ENCODE assay signal across 16 mouse cellular contexts in the genomic region with DNA sequence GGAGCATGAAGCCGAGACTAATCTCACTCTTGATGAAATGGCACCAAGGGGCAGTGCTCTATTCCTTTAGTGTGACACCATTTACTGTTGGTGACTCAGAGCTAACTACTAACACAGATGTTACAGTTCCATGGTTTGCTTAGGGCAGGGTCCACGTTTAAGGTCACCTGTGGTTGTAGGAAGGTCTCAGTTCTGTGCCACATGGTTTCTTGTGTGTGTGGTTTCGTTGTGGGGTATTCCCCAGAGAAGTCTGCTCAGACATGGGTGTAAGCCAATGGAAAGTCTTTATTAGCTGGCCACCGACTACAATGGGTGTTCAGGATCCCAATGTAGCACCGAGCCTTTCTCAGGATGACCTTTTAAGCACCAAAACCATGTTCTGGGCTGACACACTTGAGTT.
"Had no signal": no experiment of that assay in that cellular context is flagged by ENCODE, and none has a peak within 500 bp of the region (broad histone marks: within the 10 kb centered on the region; RNA-seq: fewer than 3 reads in every experiment).

No protein-coding gene starts in this region.

- DNase-seq: lung, adult 18-20 months; lung, embryonic 14.5 days; lung, postnatal 10 days; lung, postnatal 4 days; midbrain, embryonic 14.5 days; right cerebral cortex, postnatal 14 days; thymus, adult 2 months; thymus, postnatal 25 days; thymus, postnatal 4 days had no signal

- H3K36me3 ChIP-seq: stomach, embryonic 15.5 days had no signal

- ATAC-seq: midbrain, embryonic 16.5 days had no signal

- H3K9ac ChIP-seq: lung, embryonic 14.5 days; midbrain, embryonic 12.5 days; neural tube, embryonic 12.5 days; stomach, embryonic 15.5 days had no signal

- H3K27me3 ChIP-seq: neural tube, embryonic 12.5 days had no signal

- H3K27ac ChIP-seq: midbrain, embryonic 10.5 days; midbrain, embryonic 12.5 days; neural tube, embryonic 12.5 days; stomach, embryonic 15.5 days; stomach, postnatal 0 days had no signal

- H3K9me3 ChIP-seq: midbrain, embryonic 10.5 days; midbrain, embryonic 12.5 days; neural tube, embryonic 12.5 days; stomach, embryonic 15.5 days had no signal

- H3K4me3 ChIP-seq: midbrain, embryonic 10.5 days; midbrain, embryonic 12.5 days; myocyte; neural tube, embryonic 12.5 days; stomach, embryonic 15.5 days had no signal

- H3K4me2 ChIP-seq: lung, embryonic 14.5 days; midbrain, embryonic 12.5 days; neural tube, embryonic 12.5 days; stomach, embryonic 15.5 days had no signal
